Mouse (Mus musculus) stomach, embryonic 14.5 days (tissue): Measurements from ENCODE around the gene Kazald1. TPM values are rescaled to one million over a fixed set of nuclear protein-coding genes. Genes with fewer than 3 reads are reported as not detected.

ENCODE experiments used
- ATAC-seq: fragments of 200-750 bp; cut with Nextera tagmentation; 2 replicates; pipeline ENCODE4 v1.8.0; 2017; ENCODE audit warnings: low read depth, moderate TSS enrichment; ENCODE audit not compliant: insufficient number of reproducible peaks, insufficient read depth, low FRiP score
- H3K27ac ChIP-seq: fragments of 300-500 bp; sonication (generic); 2 replicates; pipeline ENCODE4 v1.5.1; 2014; ENCODE audit warnings: mild to moderate bottlenecking, low read length, moderate library complexity, mixed read lengths
- H3K27me3 ChIP-seq: fragments of 300-500 bp; sonication (generic); 2 replicates; pipeline ENCODE4 v1.6.1; 2014; ENCODE audit warnings: low read length, control low read depth, mixed read lengths; ENCODE audit not compliant: control insufficient read depth, insufficient read depth
- H3K36me3 ChIP-seq: fragments of 300-500 bp; sonication (generic); 2 replicates; pipeline ENCODE4 v1.6.1; 2014; ENCODE audit warnings: mild to moderate bottlenecking, control low read depth, low read length, moderate library complexity, mixed read lengths; ENCODE audit not compliant: control insufficient read depth, insufficient read depth
- H3K4me1 ChIP-seq: fragments of 300-500 bp; sonication (generic); 2 replicates; pipeline ENCODE4 v1.6.1; 2014; ENCODE audit warnings: low read length, control low read depth, mixed read lengths; ENCODE audit not compliant: control insufficient read depth, insufficient read depth
- H3K4me2 ChIP-seq: fragments of 300-500 bp; sonication (generic); replicated peaks from 2 replicates; pipeline ENCODE4 v1.6.1; 2014; ENCODE audit warnings: low read depth, low read length, control low read depth
- H3K4me3 ChIP-seq: fragments of 300-500 bp; sonication (generic); 2 replicates; pipeline ENCODE4 v1.5.1; 2014; ENCODE audit warnings: low read depth, low read length, control low read depth
- H3K9ac ChIP-seq: fragments of 300-500 bp; sonication (generic); replicated peaks from 2 replicates; pipeline ENCODE4 v1.6.1; 2014; ENCODE audit warnings: low read depth, mild to moderate bottlenecking, control low read depth, low read length, moderate library complexity, mixed read lengths
- H3K9me3 ChIP-seq: fragments of 300-500 bp; sonication (generic); 2 replicates; pipeline ENCODE4 v1.6.1; 2016; ENCODE audit warnings: low read depth, low read length, control low read depth; ENCODE audit not compliant: control insufficient read depth
- WGBS: fragments of 180-500 bp; shearing (Covaris S2); extraction: QIAGEN DNeasy Blood & Tissue Kit; methylation state at CpG from one replicate; pipeline ENCODE4 v1.1.7; 2014; 5-methylcytosine and 5-hydroxymethylcytosine counted together
- polyA plus RNA-seq: library from polyadenylated mRNA; unstranded; fragments of >200 nt; fragmentation: Nextera tagmentation; extraction: Ambion mirVana; gene quantifications from 2 replicates; pipeline ENCODE4 v1.2.1, GENCODE M21; 2014

Gene Kazald1
- polyA plus RNA-seq, 1 experiment from 2014 or later, result 1.3 TPM

DNA sequence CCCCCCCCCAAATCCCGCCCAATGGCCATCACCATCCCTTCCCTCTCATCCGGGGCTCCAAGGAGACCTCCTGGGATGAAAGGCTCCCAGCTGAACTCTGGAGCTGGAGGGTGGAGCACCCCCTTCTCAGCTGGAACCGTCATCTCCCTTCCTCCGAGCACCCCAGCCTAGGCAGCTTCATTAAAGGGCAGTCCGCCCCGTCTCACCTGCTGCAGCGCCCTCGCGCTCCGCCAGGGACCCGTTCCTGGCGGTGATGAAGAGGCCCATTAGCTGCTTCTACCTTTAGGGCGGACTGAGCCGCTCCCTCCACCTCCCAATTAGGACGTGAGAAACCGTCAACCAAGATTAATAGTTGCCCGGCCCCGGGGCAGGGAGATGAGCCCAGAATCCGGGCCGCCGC, 9.8 kb upstream of the Kazald1 start:
- H3K4me2 ChIP-seq, result no peak overlapping the region
- no peaks in the 10 kb centered on the region for H3K4me1 ChIP-seq
- no peak for ATAC-seq
- WGBS, result 5% methylated on average over 21 of the region's 21 CpGs
- peaks cover 31% of the 10 kb centered on the region for H3K27me3 ChIP-seq
- no peak overlapping the region for H3K9ac ChIP-seq
- no peak overlapping the region for H3K4me3 ChIP-seq
- no peaks in the 10 kb centered on the region for H3K9me3 ChIP-seq
- no peak overlapping the region for H3K27ac ChIP-seq
- H3K36me3 ChIP-seq, result no peaks in the 10 kb centered on the region

DNA sequence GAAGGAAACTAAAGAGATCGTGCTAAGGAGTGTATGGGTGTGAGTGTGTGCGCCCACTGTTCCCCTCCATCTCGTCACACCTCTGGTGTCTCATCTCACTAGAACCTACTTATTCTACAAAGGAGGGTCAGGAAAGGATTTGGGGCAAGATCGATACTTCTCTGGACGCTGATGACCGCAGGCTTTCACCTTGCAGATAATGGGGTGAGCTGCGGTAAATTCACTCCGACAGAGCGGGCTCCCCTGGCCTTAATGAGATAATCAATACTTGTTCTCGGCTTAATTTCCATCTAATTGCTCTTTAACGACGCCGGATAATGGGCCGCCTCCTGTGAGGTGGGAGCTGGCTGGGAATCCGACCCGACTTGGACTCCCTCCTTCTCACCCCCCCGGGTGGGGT, 7.9 kb upstream of the Kazald1 start:
- Histone ChIP-seq H3K4me1 (no peaks in the 10 kb centered on the region), H3K9me3 (no peaks in the 10 kb centered on the region), H3K27me3 (peaks cover 31% of the 10 kb centered on the region), H3K36me3 (no peaks in the 10 kb centered on the region), H3K27ac (no peak overlapping the region), H3K9ac (no peak overlapping the region), H3K4me2 (no peak overlapping the region), H3K4me3 (no peak overlapping the region)
- WGBS, result 28% methylated on average over 17 of the region's 17 CpGs
- no peak for ATAC-seq

DNA sequence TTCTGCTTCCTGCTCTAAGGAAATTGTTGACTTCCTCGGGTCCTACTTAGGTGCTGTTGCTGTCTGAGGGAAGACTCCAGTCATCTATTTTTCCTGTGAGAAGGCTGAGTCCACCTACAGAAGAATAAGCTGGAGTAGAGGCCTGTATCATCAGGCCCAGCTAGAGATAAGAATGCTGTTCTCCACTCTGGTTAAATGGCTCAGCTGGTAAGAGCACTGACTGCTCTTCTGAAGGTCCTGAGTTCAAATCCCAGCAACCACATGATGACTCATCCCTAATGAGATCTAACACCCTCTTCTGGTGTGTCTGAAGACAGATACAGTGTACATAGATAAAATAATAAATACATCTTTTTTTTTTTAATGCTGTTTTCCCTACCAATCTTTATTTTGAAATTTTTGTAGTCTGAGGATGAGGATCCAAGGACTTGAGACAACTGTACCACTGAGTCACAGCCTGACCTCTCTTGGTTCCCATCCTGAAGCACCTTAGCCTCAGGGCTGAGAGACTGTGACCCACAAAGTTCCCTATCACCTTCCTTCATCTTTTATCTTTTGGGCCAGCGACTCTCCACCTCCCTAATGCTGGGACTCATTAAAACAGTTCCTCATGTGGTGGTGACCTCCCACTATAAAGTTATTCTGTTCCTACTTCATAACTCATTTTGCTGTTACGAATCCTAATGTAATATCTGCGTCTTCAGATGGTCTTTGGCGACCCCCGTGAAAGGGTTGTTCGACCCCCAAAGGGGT, 7.1 kb upstream of the Kazald1 start:
- 78% methylated on average over 7 of the region's 7 CpGs for WGBS
- no peaks in the 10 kb centered on the region for H3K36me3 ChIP-seq
- ATAC-seq, result no peak
- peaks cover 31% of the 10 kb centered on the region for H3K27me3 ChIP-seq
- no peaks in the 10 kb centered on the region for H3K4me1 ChIP-seq
- H3K9ac ChIP-seq, result no peak overlapping the region
- no peak overlapping the region for H3K27ac ChIP-seq
- no peaks in the 10 kb centered on the region for H3K9me3 ChIP-seq
- no peak overlapping the region for H3K4me3 ChIP-seq
- no peak overlapping the region for H3K4me2 ChIP-seq

DNA sequence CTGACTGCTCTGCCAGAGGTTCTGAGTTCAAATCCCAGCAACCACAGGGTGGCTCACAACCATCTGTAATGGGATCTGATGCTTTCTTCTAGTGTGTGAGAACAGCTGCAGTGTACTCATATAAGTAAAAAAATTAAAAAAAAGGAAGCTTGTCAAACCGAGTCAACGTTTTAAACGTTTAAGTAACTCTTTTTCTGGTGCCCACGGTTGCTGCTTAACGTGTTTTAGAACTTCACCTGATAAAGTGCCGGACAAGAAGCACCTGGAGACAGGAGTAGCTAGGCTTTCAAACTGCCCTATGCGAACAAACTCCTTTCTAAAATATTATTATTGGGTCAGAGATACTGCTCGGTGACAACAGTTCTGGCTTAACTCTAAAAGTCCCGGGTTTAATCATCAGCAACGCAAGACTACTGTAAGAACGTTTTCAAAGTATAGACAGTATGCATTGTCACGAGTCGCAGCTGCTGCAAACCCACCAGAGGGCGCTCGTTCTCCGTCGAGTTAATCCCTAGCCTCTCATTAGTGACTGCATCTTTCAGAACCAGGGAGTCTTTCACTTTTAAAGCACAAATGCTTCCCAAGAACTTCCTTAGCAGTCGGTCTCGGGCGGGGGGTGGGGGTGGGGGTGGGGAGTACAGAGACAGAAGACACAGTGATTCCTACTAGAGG, 1.0 kb upstream of the Kazald1 start:
- 6% methylated on average over 20 of the region's 20 CpGs for WGBS
- H3K36me3 ChIP-seq, result no peaks in the 10 kb centered on the region
- peak overlapping the region; percentile 97 for H3K4me2 ChIP-seq
- peak overlapping the region; percentile 87; the same call in 1 of the 2 replicates for H3K27ac ChIP-seq
- H3K9ac ChIP-seq, result peak overlapping the region; percentile 53
- no peaks in the 10 kb centered on the region for H3K9me3 ChIP-seq
- peak overlapping the region; percentile 66 for H3K4me3 ChIP-seq
- H3K27me3 ChIP-seq, result peaks cover 36% of the 10 kb centered on the region
- peaks cover 19% of the 10 kb centered on the region; the same call in 1 of the 2 replicates for H3K4me1 ChIP-seq
- ATAC-seq, result 0 out of 2 replicates have a peak, but pooled peaks have one; percentile 39

DNA sequence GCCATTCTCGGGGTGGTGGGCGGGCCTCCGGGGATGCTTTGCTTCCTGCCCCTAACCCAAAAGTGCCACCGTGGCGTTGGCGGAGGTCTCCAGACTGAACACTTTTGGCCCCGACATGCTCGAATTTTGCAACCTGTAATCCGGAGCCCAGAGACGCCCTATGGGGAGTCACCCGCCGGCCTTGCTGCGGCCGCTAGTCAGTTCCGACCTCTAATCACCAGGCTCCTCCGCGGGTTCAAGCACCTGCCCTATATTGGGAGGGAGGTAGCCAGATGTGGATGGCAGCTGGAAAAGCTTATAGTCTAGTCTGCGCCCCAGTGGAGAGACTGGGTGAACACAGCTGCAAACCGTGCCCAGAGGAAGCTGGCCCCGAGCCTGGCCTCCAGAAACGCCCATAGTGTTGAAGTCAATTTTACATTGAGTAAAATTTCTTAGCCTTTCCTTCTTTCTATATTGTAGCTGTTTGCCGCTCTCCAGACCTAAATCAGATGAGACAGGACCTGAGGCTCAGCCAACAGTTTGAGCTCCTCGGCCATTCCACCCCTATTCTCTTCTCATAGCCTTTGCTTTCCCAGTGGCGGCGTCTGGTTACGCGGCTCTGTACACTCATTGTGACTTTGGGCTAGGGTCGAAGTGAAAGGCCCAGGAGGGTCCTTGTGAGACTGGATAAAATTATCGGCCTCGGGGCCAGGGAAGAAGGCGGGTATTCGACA, 438 bp downstream of the Kazald1 start:
- Histone ChIP-seq H3K27ac (peak overlapping the region; percentile 87; the same call in 1 of the 2 replicates), H3K9ac (peak overlapping the region; percentile 53), H3K4me2 (peak overlapping the region; percentile 97), H3K36me3 (no peaks in the 10 kb centered on the region), H3K4me1 (peaks cover 28% of the 10 kb centered on the region; the same call in 1 of the 2 replicates), H3K4me3 (peak overlapping the region; percentile 66), H3K27me3 (peaks cover 44% of the 10 kb centered on the region), H3K9me3 (no peaks in the 10 kb centered on the region)
- 0 out of 2 replicates have a peak, but pooled peaks have one; percentile 49 for ATAC-seq
- WGBS, result 1% methylated on average over 32 of the region's 32 CpGs

DNA sequence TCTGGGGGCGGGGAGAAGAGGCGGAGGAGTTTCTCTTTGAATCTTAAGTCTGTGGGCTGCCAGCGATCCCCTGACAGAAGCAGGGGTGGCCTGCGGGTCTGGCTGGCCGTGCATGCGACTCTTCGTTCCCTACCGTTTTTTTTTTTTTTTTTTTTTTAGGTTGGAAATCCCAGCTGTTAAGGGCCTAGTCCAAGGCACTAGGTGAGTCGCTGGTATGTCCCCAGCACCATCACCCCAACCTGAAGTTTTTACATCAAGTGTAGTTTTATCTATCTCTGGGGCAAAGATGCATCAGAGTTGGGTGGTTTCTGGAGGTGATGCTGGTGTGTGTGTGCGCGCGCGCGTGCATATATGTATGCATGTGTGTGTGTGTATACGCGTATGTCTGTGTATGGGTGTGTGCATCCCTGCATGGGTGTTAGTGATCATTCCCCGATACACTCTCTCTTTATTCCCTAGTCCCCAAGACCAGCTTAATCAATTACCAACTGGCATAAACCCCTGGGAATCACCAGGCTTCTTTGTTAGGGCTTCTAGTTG, 1.1 kb downstream of the Kazald1 start:
- no peak for ATAC-seq
- Histone ChIP-seq H3K9ac (no peak overlapping the region), H3K27me3 (peaks cover 50% of the 10 kb centered on the region), H3K36me3 (no peaks in the 10 kb centered on the region), H3K9me3 (no peaks in the 10 kb centered on the region), H3K27ac (peak overlapping the region; percentile 87; the same call in 1 of the 2 replicates), H3K4me2 (peak overlapping the region; percentile 97), H3K4me1 (peaks cover 32% of the 10 kb centered on the region; the same call in 1 of the 2 replicates), H3K4me3 (peak overlapping the region; percentile 66)
- WGBS, result 11% methylated on average over 17 of the region's 17 CpGs

DNA sequence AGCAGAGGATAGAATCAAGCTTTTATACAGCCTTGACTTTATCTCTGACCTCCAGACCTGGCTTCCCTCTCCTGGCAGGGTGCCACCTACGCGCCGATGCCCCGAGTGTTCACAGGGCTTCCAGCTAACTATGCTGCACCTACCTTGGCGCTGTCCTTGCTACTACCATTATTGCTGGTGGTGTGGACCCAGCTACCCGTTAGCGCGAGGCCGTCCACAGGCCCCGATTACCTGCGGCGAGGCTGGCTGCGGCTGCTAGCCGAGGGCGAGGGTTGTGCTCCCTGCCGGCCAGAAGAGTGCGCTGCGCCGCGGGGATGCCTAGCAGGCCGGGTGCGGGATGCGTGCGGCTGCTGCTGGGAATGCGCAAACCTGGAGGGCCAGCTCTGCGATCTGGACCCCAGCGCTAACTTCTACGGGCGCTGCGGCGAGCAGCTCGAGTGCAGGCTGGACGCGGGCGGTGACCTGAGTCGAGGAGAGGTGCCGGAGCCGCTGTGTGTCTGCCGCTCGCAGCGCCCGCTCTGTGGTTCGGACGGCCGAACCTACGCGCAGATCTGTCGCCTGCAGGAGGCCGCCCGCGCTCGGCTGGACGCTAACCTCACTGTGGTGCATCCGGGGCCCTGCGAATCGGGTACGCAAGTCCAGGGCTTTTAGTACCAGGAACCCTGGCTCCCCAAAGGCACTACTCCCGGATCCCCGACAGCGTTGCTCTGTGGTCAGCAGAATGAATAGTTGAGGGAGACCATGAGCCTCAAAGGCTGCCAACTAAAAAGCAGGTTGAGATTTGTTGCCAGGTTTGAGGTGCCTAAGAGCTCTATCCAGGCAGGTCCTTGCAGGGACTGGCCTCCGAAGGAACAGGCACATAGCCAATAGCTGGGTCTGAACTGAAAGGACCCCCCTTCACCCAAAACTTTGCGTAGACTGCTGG, 1.8 kb downstream of the Kazald1 start:
- H3K4me2 ChIP-seq, result peak overlapping the region; percentile 97
- WGBS, result under 1% methylated on average over 62 of the region's 62 CpGs
- no peak for ATAC-seq
- H3K27me3 ChIP-seq, result peaks cover 50% of the 10 kb centered on the region
- no peak overlapping the region; the same call in 1 of the 2 replicates for H3K9ac ChIP-seq
- no peak overlapping the region for H3K27ac ChIP-seq
- H3K9me3 ChIP-seq, result no peaks in the 10 kb centered on the region
- no peaks in the 10 kb centered on the region for H3K36me3 ChIP-seq
- H3K4me1 ChIP-seq, result peaks cover 32% of the 10 kb centered on the region; the same call in 1 of the 2 replicates
- H3K4me3 ChIP-seq, result peak overlapping the region; percentile 66
